Mouse (Mus musculus): ENCODE measurements around the gene Tacr2.

The Tacr2 gene

DNA sequence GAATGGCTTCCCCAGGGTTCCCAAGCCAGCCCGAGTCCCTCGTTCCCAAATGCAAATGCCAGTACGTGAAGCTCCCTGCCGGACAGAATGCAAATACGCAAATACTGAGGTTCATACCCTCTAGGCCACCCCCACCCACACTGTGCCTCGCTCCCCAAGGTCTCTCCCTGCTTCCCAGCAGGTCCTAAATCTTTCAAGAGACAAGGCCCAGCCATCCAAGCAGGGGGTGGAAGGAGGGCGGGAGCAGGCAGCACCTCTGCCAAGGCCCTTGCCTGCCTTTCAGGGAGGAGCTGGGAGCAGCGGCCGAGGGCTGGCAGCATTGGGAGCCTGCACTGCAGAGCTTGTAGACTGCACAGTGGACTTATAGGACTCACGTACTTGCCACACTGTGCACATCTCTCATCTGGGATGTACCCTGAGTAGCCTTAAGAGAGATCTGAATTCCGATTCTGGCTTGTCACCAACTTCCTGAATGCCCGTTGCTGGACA, at the start of gene Tacr2:
Tacr2 (plus strand) TSS at position 439 of the 489 bp plus-strand sequence.
- no peak for DNase-seq

- DNase-seq = no peak
Observed at GRCm38 (mm10) chr10:62202574-62202973, 49.7 kb upstream of the Tacr2 start.

GRCm38 (mm10) chr10:62208241-62208896, 43.9 kb upstream of the Tacr2 start:
- no peak for DNase-seq

DNA sequence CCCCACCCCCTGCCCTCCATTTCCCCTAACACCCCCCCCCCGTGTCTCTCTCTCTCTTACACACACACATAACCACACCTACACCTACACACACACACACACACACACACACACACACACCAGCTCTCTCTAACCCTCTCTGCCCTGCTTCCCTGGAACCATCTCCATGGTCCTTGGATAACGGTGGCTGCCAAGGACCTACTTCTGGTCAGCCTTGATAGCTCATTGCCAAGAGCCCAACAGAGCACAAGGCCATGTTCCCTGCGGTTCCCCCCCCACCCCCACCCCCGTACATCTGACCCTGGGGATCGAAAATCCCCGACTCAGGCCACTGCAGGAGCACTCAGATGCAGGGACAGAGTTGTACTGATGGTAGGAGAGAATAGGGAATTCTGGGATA, 40.9 kb upstream of the Tacr2 start:
- DNase-seq = no peak

DNA sequence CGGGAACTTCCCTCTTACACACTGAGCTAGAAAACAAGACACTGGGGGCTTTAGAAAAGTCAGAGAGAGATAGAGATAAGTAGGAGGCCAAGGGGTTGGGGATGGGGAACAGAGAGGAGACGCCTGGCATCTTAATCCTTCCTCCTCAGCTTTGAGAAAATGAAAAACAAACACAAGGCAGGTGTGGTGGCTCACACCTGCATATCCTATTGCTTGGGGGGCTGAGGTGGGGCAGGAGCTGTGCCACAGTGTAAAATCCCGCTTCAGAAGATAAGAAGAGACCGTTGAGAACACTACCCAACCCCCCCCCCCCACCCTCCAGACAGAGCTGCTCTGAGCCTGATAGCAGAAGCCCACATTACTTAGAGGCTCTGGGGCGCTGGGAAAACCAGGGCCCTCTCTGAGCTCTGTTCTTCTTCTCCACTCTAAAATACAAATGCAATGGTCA, 37.0 kb upstream of the Tacr2 start:
- DNase-seq = no peak

DNA sequence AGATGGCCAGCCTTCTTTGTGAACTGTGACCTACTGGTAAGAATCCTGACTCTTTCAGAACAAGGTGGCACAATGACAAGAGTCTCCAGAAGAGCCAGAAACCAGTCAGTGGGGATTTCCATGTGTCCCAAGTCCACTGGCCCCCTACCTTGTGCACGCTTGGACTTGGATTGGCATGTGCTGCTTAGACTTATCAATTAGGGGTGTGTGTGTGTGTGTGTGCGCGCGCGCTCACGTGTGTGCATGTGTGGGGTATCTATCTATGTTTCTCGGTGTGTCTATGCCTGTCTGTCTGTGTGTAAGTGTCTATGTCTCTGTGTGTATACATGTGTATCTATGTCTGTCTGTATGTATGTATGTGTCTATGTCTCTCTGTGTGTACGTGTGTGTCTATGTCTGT, 36.6 kb upstream of the Tacr2 start:
- no peak for DNase-seq

GRCm38 (mm10) chr10:62216595-62216994, 35.6 kb upstream of the Tacr2 start:
- peak; percentile 66 for DNase-seq

DNA sequence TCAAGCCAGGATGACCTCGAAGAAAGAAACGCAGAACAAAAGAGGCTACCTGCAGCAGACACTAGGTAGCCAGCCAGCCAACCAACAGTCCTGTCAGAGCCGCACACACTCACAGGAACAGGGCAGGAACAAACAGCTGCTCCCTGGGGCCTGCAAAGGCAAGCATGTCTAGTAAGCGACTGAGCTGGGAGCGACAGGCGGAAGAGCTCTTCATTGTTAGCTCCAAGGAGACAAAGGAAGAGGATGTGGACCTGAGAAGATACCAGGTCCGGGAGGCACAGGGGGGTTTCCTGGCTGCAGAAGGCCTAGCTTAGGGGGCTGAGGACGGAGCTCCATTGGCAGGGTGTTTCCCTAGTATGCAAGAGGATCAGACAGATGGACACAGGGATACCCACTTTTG, 35.0 kb upstream of the Tacr2 start:
- no peak for DNase-seq

DNA sequence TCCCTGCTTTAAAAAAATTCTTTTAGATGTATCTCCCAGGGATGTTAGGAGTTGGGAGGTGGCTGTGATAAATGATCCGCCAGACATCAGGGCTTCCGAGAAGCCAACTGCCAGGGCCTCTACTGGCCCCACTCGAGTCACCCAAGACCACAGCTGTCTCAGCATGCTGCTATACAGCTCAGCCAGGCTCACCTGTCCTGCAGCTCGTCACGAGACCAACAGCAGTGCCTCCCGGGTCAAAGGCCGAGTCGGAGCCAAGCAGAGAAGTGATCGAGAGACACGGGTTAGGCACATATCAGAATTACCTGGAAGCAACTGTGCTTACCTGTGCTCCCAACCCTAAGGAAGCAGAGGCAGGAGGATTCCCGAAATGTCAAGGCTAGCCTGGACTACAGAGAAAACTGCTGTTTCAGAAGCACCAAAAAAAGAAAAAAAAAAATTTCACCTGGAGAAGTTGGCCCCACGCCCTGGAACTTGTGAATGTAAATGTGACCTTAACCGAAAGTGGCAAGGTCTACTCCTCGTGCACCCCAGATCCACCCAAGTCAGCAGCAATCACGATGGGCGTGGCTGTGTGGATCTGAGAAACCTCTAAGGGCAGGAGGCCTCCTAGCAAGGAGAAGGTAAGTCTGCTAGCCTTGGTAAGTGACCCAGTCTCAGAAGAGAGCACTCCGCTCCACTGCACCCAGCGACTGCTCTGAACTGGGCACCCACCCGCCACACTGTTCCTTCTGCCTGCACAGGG, 34.0 kb upstream of the Tacr2 start:
- DNase-seq = no peak

DNA sequence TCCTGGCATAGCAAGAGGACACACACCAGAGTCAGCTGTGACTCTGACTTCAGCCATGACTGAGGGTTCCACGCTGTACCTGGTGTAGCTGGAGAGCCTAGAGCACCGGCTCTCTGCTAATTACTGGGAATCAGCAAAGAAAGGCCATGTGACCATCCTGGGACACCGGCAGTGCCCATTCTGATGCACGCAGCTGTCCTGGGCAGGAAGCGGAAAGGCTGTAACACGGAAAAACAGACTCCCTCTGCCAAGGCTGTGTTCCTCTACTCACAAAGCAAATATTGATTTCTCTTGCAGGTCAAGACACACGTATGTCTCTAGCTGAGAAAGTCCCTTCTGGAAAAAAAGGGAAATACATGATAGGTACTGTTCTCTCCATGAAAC, 33.5 kb upstream of the Tacr2 start:
- no peak for DNase-seq

- no peak for DNase-seq
Observed at GRCm38 (mm10) chr10:62220732-62221514, 31.3 kb upstream of the Tacr2 start.

GRCm38 (mm10) chr10:62221647-62222046, 30.6 kb upstream of the Tacr2 start:
- no peak for DNase-seq

GRCm38 (mm10) chr10:62222777-62223176, 29.5 kb upstream of the Tacr2 start:
- DNase-seq = no peak

DNA sequence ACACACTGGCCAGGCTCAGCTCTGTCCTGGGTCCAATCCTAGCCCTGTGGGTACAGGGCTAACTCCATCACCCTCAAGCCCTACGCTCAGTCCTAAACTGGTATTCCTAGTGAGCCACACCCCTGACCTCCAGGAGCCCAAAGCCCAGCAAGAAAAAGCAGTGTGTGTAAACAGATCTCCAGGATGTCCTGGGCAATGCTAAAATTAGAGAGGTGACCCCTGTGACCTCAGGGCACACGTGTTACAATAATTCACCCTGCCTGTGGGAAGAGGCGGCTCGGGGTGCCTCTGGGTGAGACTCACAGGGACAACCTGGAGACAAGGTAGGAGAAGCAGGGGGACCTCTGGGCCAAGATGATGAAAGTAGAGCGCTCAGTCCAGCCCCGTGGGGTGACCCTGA, 28.0 kb upstream of the Tacr2 start:
- no peak for DNase-seq

GRCm38 (mm10) chr10:62225839-62226238, 26.4 kb upstream of the Tacr2 start:
- DNase-seq = no peak

DNA sequence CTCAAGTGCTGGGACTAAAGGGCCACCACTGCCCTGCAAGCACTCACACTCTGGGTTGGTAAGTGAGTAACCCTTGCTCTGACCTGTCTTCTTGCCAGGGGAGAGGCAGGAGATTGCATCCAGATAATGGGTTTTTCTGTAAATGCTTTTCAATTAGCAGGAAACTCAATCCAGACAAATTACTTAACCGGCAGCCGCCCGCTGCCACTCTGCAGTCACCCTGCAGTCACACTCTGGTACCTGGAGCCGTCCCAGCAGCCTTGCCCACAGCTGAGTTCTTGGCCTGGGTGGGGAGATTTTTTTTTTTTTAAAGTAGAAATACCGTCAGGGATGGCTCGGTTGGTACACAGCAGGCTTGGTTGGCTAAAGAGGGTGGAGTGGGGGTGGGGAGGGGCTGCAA, 24.1 kb upstream of the Tacr2 start:
- no peak for DNase-seq

DNA sequence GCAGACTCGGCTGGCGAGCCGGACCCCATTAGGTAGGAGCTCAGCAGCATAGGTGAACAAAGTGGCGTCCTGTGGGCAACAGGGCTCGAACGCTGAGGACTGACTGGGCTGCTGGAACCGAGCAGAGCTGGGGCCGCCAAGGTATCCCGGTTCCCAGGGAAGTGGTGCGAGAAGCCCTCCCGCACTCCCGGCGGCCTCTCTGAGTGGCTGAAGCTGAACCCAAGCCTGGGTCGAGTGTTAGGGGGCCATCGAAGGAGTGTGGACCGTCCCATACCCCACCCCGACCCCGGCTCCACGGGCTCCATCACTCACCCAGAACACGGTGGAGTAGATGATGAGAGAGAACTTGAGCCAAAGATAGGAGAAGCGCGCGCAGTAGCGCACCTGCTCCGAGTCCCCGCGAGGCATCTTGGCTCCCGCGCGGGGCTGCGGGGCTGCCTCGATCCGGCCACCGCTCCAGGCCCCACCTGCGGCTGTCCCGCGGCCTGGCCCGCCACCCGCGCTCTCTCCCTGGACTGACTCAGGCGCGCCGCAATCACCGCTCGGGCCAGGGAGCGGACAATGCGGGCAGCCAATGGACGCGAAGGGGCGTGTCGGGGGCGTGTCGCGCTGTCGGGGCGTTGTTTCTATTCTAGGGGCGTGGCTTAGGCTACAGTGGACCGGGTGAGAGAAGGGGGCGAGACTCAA, 21.4 kb upstream of the Tacr2 start, which contains the start of gene Tspan15:
Tspan15 (minus strand) TSS at position 544 of the 687 bp plus-strand sequence.
- peak; percentile 94 for DNase-seq

- DNase-seq = no peak
Observed at GRCm38 (mm10) chr10:62231395-62231732, 20.9 kb upstream of the Tacr2 start.

DNA sequence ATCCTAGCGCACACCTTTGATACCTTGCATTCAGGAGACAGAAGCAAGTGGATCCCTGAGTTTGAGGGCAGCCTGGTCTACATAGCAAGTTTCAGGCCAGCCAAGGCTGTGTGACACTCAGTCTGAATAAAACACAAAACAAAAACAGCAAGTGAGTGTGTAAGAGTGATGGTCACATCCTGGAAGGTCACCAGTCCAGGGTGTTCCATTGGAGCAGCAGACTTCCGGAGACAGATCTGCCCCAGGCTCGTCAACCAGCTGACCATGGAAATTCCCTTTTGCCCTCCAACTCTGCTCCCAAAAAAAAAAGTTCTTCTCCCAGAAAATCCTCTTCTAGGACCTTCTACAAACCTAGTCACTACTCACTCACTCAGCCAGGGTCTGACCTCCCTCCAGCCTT, 20.4 kb upstream of the Tacr2 start:
- no peak for DNase-seq

DNA sequence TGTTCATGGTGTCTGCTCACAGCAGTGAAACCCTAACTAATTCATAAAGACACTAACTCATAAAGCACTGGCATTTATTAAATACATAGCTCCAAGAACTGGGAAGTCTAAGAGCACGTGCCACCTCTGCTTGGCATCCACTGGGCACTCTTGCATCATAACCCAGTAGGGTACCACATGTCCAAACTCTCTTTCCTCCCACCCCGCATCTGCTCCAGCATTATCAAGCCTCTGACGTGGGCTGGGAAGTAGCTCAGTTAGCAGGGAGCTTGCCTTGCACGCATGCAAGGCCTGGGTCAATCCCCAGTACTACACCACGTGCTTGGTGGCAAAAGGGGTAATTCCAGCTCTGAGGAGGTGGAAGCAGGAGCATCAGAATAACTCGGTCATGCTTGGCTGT, 16.1 kb upstream of the Tacr2 start:
- DNase-seq = no peak

GRCm38 (mm10) chr10:62237205-62237604, 15.0 kb upstream of the Tacr2 start:
- DNase-seq = no peak

DNA sequence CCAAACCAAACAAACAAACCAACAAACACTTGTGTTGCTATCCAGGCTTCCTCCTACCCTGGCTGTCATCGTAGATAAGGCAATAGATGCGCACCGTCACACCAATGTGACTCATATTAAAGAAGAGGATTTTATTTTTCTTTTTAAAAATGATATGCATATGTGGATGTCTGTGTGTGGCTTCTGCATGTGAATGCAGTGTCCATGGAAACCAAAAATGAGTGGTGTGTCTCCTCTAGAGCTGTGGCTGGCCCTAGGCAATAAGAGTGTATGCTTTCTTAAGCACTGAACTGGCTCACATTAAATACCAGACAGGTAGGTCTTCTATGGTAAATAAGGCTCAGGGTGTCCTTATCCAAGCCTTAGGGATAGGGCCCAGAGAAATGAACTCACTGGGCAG, 13.6 kb upstream of the Tacr2 start:
- no peak for DNase-seq

- no peak for DNase-seq
Observed at GRCm38 (mm10) chr10:62239270-62239669, 13.0 kb upstream of the Tacr2 start.
